Mouse (Mus musculus) myocyte (in vitro differentiated cells): ENCODE measurements around the gene Hist1h2bg. TPM values are rescaled to one million over a fixed set of nuclear protein-coding genes. Genes with fewer than 3 reads are reported as not detected.

Experiments used
- H3K27me3 ChIP-seq: one replicate; pipeline ENCODE4 v1.6.1; 2011; ENCODE audit not compliant: control insufficient read depth, insufficient read depth, insufficient read length
- H3K36me3 ChIP-seq: one replicate; pipeline ENCODE4 v1.6.1; 2011; ENCODE audit not compliant: control insufficient read depth, insufficient read depth
- H3K4me2 ChIP-seq: one replicate; pipeline ENCODE4 v1.6.1; 2011; ENCODE audit warnings: low read depth, control low read depth
- H3K4me3 ChIP-seq: one replicate; pipeline ENCODE4 v1.5.1; 2011; ENCODE audit warnings: mild to moderate bottlenecking, control low read depth, moderate library complexity
- H3K79me2 ChIP-seq: one replicate; pipeline ENCODE4 v1.6.1; 2011; ENCODE audit not compliant: control insufficient read depth, insufficient read depth
- H3ac ChIP-seq: one replicate; pipeline ENCODE4 v1.6.1; 2011; ENCODE audit not compliant: control insufficient read depth, insufficient read length
- CEBPB ChIP-seq: IDR thresholded peaks from 2 replicates; pipeline ENCODE4 v1.6.1; 2011; ENCODE audit warnings: mild to moderate bottlenecking, moderate library complexity; ENCODE audit not compliant: poor library complexity, insufficient read depth, severe bottlenecking
- E2F4 ChIP-seq: IDR thresholded peaks from one replicate; pipeline ENCODE4 v1.6.1; 2011; ENCODE audit warnings: mild to moderate bottlenecking, control low read depth, moderate library complexity; ENCODE audit not compliant: insufficient read depth
- MAX ChIP-seq: IDR thresholded peaks from one replicate; pipeline ENCODE4 v1.6.1; 2011; ENCODE audit warnings: low read depth, mild to moderate bottlenecking, control low read depth
- MYOD1 ChIP-seq, 3 experiments: IDR thresholded peaks; one replicate each; pipeline ENCODE4 v1.6.1; 2011; ENCODE audit warnings: control low read depth in 2 of 3, low read depth in 2 of 3, mild to moderate bottlenecking in 2 of 3, moderate library complexity in 1 of 3; ENCODE audit not compliant: insufficient read length in 2 of 3, control insufficient read depth in 1 of 3
- MYOG ChIP-seq, 3 experiments: IDR thresholded peaks; one replicate each; pipeline ENCODE4 v1.6.1; 2011; ENCODE audit warnings: control low read depth in 2 of 3, low read depth in 2 of 3, mild to moderate bottlenecking in 2 of 3; ENCODE audit not compliant: insufficient read length in 2 of 3, control insufficient read depth in 1 of 3, insufficient read depth in 1 of 3
- POLR2A ChIP-seq: IDR thresholded peaks from one replicate; pipeline ENCODE4 v1.6.1; 2011; ENCODE audit warnings: low read depth, mild to moderate bottlenecking, control low read depth, moderate library complexity; ENCODE audit not compliant: insufficient read length
- POLR2AphosphoS2 ChIP-seq: IDR thresholded peaks from one replicate; pipeline ENCODE4 v1.6.1; 2011; ENCODE audit warnings: low read depth, control low read depth; ENCODE audit not compliant: insufficient read length
- REST ChIP-seq: IDR thresholded peaks from one replicate; pipeline ENCODE4 v1.6.1; 2011; ENCODE audit warnings: mild to moderate bottlenecking, control low read depth, moderate library complexity; ENCODE audit not compliant: insufficient read depth, insufficient read length
- SRF ChIP-seq: IDR thresholded peaks from one replicate; pipeline ENCODE4 v1.6.1; 2011; ENCODE audit warnings: low read depth; ENCODE audit not compliant: control insufficient read depth, insufficient read length
- TCF12 ChIP-seq: IDR thresholded peaks from one replicate; pipeline ENCODE4 v1.6.1; 2011; ENCODE audit warnings: mild to moderate bottlenecking, control low read depth; ENCODE audit not compliant: poor library complexity, insufficient read depth, severe bottlenecking
- TCF3 ChIP-seq: IDR thresholded peaks from one replicate; pipeline ENCODE4 v1.6.1; 2011; ENCODE audit warnings: low read depth, control low read depth; ENCODE audit not compliant: insufficient read length
- USF1 ChIP-seq: IDR thresholded peaks from one replicate; pipeline ENCODE4 v1.6.1; 2011; ENCODE audit warnings: low read depth, mild to moderate bottlenecking, control low read depth, moderate library complexity
- polyA plus RNA-seq: library from polyadenylated mRNA; unstranded; fragments of >200 nt; fragmentation: generic; extraction: Trizol; gene quantifications from one replicate; pipeline ENCODE4 v1.2.1, GENCODE M21; 2012; ENCODE audit warnings: missing spikeins

Gene Hist1h2bg
- polyA plus RNA-seq, 1 experiment, result 7.8 TPM

- peak overlapping the region; percentile 93 for H3K4me2 ChIP-seq
- peak overlapping the region; percentile 87 for H3K4me3 ChIP-seq
- H3K79me2 ChIP-seq, result no peaks in the 10 kb centered on the region
- TF ChIP-seq MAX, result no peak
- TF ChIP-seq POLR2AphosphoS2, result no peak
- TF ChIP-seq MYOG (IDR thresholded peaks at IDR 0.05; ENCODE audit: control insufficient read depth in 1 of 3, insufficient read depth in 1 of 3, insufficient read length in 2 of 3, low read depth in 2 of 3), result no peak
- TF ChIP-seq TCF3, result no peak
- TF ChIP-seq REST, result no peak
- TF ChIP-seq POLR2A, result no peak
- TF ChIP-seq CEBPB, result no peak
- no peak for TF ChIP-seq MYOD1 (IDR thresholded peaks at IDR 0.05; ENCODE audit: control insufficient read depth in 1 of 3, insufficient read length in 2 of 3, low read depth in 2 of 3)
- TF ChIP-seq TCF12, result no peak
- TF ChIP-seq SRF, result no peak
- no peak for TF ChIP-seq USF1
- TF ChIP-seq E2F4, result no peak
- no peaks in the 10 kb centered on the region for H3K36me3 ChIP-seq
- H3K27me3 ChIP-seq, result no peaks in the 10 kb centered on the region
- H3ac ChIP-seq, result no peak overlapping the region
These were observed 49.0 kb downstream of the Hist1h2bg start for GRCm38 (mm10) chr13:23620056-23620732.

GRCm38 (mm10) chr13:23620733-23621531 is 49.7 kb downstream of the Hist1h2bg start, which contains the start of gene Hist1h2be:
TSS of gene Hist1h2be (minus strand) at chr13:23621124.
- no peak within 1 kb of the TSS for H3ac ChIP-seq
- TF ChIP-seq POLR2AphosphoS2 (peak; percentile 64), USF1 (no peak), POLR2A (peak; percentile 5)
- no peaks in the 10 kb centered on the region for H3K36me3 ChIP-seq
- H3K4me3 ChIP-seq, result peak within 1 kb of the TSS; percentile 87
- peak within 1 kb of the TSS; percentile 93 for H3K4me2 ChIP-seq
- no peaks in the 10 kb centered on the region for H3K27me3 ChIP-seq
- no peaks in the 10 kb centered on the region for H3K79me2 ChIP-seq

Other genes with a start within 250 kb of the Hist1h2bg start
- gene Zfp322a, start 202.2 kb upstream of the Hist1h2bg start, polyA plus RNA-seq, result 4.3 TPM
- 7.4 TPM for gene Abt1, start 147.5 kb upstream of the Hist1h2bg start, polyA plus RNA-seq
- 0.02 TPM for gene Btn1a1, start 105.5 kb upstream of the Hist1h2bg start, polyA plus RNA-seq
- 0.20 TPM for gene Btn2a2, start 82.5 kb upstream of the Hist1h2bg start, polyA plus RNA-seq
- gene Hist1h4h, start 40.3 kb upstream of the Hist1h2bg start, polyA plus RNA-seq, result 21.5 TPM
- 24.4 TPM for gene Hist1h2af, start 37.5 kb upstream of the Hist1h2bg start, polyA plus RNA-seq
- 3.3 TPM for gene Hist1h3g, start 36.0 kb upstream of the Hist1h2bg start, polyA plus RNA-seq
- gene Hist1h2bh, start 28.0 kb upstream of the Hist1h2bg start, polyA plus RNA-seq, result 1.1 TPM
- 0.91 TPM for gene Hist1h3f, start 27.3 kb upstream of the Hist1h2bg start, polyA plus RNA-seq
- 4.1 TPM for gene Hist1h4f, start 19.7 kb upstream of the Hist1h2bg start, polyA plus RNA-seq
- 0.65 TPM for gene Hist1h1d, start 18.1 kb upstream of the Hist1h2bg start, polyA plus RNA-seq
- 1.7 TPM for gene Hist1h3e, start 9.0 kb upstream of the Hist1h2bg start, polyA plus RNA-seq
- 4.5 TPM for gene Hist1h2ae, start 176 bp upstream of the Hist1h2bg start, polyA plus RNA-seq
- gene Hist1h2bf, start 2.8 kb downstream of the Hist1h2bg start, polyA plus RNA-seq, result 2.1 TPM
- 1.6 TPM for gene Hist1h2ad, start 3.0 kb downstream of the Hist1h2bg start, polyA plus RNA-seq
- gene Hist1h3d, start 4.4 kb downstream of the Hist1h2bg start, polyA plus RNA-seq, result 2.5 TPM
- gene Hist1h4d, start 10.2 kb downstream of the Hist1h2bg start, polyA plus RNA-seq, result 1.8 TPM
- gene Hist1h2be, start 49.7 kb downstream of the Hist1h2bg start, polyA plus RNA-seq, result 4.3 TPM
- gene Hist1h1e, start 51.2 kb downstream of the Hist1h2bg start, polyA plus RNA-seq, result 4.7 TPM
- gene Hist1h2ac, start 112.6 kb downstream of the Hist1h2bg start, polyA plus RNA-seq, result 1.3 TPM
- 113 TPM for gene Hist1h2bc, start 112.8 kb downstream of the Hist1h2bg start, polyA plus RNA-seq
- gene Hist1h1t, start 124.4 kb downstream of the Hist1h2bg start, polyA plus RNA-seq, result 0.05 TPM
- gene Hist1h4c, start 127.1 kb downstream of the Hist1h2bg start, polyA plus RNA-seq, result 0.56 TPM
- gene Hfe, start 139.5 kb downstream of the Hist1h2bg start, polyA plus RNA-seq, result 5.1 TPM
- gene Hist1h1c, start 167.4 kb downstream of the Hist1h2bg start, polyA plus RNA-seq, result 273 TPM
- gene Hist1h3c, start 174.2 kb downstream of the Hist1h2bg start, polyA plus RNA-seq, result 2.5 TPM
- 1.3 TPM for gene Hist1h2bb, start 175.3 kb downstream of the Hist1h2bg start, polyA plus RNA-seq
- gene Hist1h2ab, start 179.7 kb downstream of the Hist1h2bg start, polyA plus RNA-seq, result 2.1 TPM
- gene Hist1h3b, start 180.9 kb downstream of the Hist1h2bg start, polyA plus RNA-seq, result 1.3 TPM
- gene Hist1h4b, start 185.6 kb downstream of the Hist1h2bg start, polyA plus RNA-seq, result 5.5 TPM
- 4.2 TPM for gene Hist1h4a, start 189.8 kb downstream of the Hist1h2bg start, polyA plus RNA-seq
- gene Hist1h3a, start 191.0 kb downstream of the Hist1h2bg start, polyA plus RNA-seq, result 1.3 TPM
- 0.98 TPM for gene Hist1h1a, start 192.3 kb downstream of the Hist1h2bg start, polyA plus RNA-seq
- gene Trim38, start 198.5 kb downstream of the Hist1h2bg start, polyA plus RNA-seq, result not detected
- not detected for gene Slc17a2, start 235.6 kb downstream of the Hist1h2bg start, polyA plus RNA-seq